22 mouse cellular contexts compared by ENCODE assay signal in the genomic region with DNA sequence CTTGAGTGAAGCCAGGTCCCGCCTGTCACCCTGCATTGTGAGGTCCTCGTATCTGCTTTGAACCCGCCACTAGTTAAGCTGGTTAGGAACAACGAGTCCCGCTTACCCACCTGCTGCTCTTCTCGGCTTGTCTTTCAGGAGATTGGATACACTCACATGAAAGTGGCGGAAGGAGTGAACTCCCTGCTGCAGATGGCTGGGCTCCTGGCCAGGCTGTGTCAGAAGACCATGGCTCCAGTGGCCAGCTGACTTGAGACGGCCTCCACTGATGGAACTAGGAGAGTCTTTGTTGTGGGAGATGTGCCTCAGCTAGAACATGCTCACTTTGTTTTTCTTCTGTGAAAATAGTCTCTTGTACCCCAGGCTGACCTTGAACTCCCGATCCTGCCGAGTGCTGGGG. TPM values are rescaled to one million over a fixed set of nuclear protein-coding genes. Genes with fewer than 3 reads are reported as not detected.
DNase-seq lines count a peak whose midpoint lies in the region; ATAC-seq lines count a peak whose summit lies in the region.
"Had no signal": no experiment of that assay in that cellular context is flagged by ENCODE, and none has a peak within 500 bp of the region (broad histone marks: within the 10 kb centered on the region; RNA-seq: fewer than 3 reads in every experiment).

No protein-coding gene starts in this region.

- no peak overlapping the region for H3K4me2 ChIP-seq in kidney, embryonic 15.5 days
- no peak overlapping the region for H3K4me2 ChIP-seq in forebrain, embryonic 13.5 days
- H3K4me2 ChIP-seq: hindbrain, embryonic 12.5 days; liver, embryonic 13.5 days; stomach, embryonic 15.5 days had no signal

- no peaks in the 10 kb centered on the region for H3K4me1 ChIP-seq in kidney, embryonic 15.5 days
- H3K4me1 ChIP-seq in forebrain, embryonic 13.5 days, result no peaks in the 10 kb centered on the region
- H3K4me1 ChIP-seq: hindbrain, embryonic 12.5 days; stomach, embryonic 15.5 days had no signal

- no peak overlapping the region for H3K9ac ChIP-seq in kidney, embryonic 15.5 days
- H3K9ac ChIP-seq in forebrain, embryonic 13.5 days, result no peak overlapping the region
- H3K9ac ChIP-seq: hindbrain, embryonic 12.5 days; liver, embryonic 13.5 days; stomach, embryonic 15.5 days had no signal

- H3K27ac ChIP-seq in kidney, embryonic 15.5 days, result no peak overlapping the region
- no peak overlapping the region; the same call in 1 of the 2 replicates for H3K27ac ChIP-seq in forebrain, embryonic 13.5 days
- H3K27ac ChIP-seq: heart, adult 2 months; hindbrain, embryonic 12.5 days; limb, embryonic 10.5 days; liver, embryonic 13.5 days; stomach, embryonic 15.5 days had no signal

- ATAC-seq in kidney, embryonic 15.5 days (replicated peaks; ENCODE audit: low FRiP score), result no peak
- ATAC-seq in forebrain, embryonic 13.5 days, result no peak
- ATAC-seq: intestine, embryonic 16.5 days had no signal

- DNase-seq in cerebellum, postnatal 14 days, result peak; percentile 49 to 69
- DNase-seq in cerebellum, postnatal 36 days, result no peak
- peak; percentile 28 to 44 for DNase-seq in kidney, postnatal 4 days
- peak; percentile 34 for DNase-seq in gastrocnemius, adult 18-20 months (ENCODE audit: low spot score)
- DNase-seq in heart, postnatal 4 days, result peak; percentile 40
- no peak for DNase-seq in ovary, postnatal 14 days (ENCODE audit: low spot score)
- DNase-seq: cerebellum, adult 8-10 months; kidney, postnatal 25 days; layer of hippocampus, postnatal 36 days; liver, embryonic 13.5 days; lung, postnatal 10 days; spleen, adult 18-20 months; thymus, postnatal 36 days had no signal

- no peaks in the 10 kb centered on the region for H3K9me3 ChIP-seq in kidney, embryonic 15.5 days (replicated peaks)
- no peaks in the 10 kb centered on the region for H3K9me3 ChIP-seq in forebrain, embryonic 13.5 days (replicated peaks)
- H3K9me3 ChIP-seq: hindbrain, embryonic 12.5 days; limb, embryonic 10.5 days; liver, embryonic 13.5 days; stomach, embryonic 15.5 days had no signal

- H3K4me3 ChIP-seq in kidney, embryonic 15.5 days (replicated peaks), result no peak overlapping the region
- no peak overlapping the region for H3K4me3 ChIP-seq in forebrain, embryonic 13.5 days
- H3K4me3 ChIP-seq: heart, adult 2 months; hindbrain, embryonic 12.5 days; limb, embryonic 10.5 days; liver, embryonic 13.5 days; stomach, embryonic 15.5 days had no signal

- no peaks in the 10 kb centered on the region for H3K27me3 ChIP-seq in kidney, embryonic 15.5 days
- no peaks in the 10 kb centered on the region for H3K27me3 ChIP-seq in forebrain, embryonic 13.5 days
- H3K27me3 ChIP-seq: hindbrain, embryonic 12.5 days; liver, embryonic 13.5 days; stomach, embryonic 15.5 days had no signal

- WGBS in kidney, embryonic 15.5 days, result 84% methylated on average over 10 of the region's 10 CpGs
- WGBS in forebrain, embryonic 13.5 days, result 85% methylated on average over 10 of the region's 10 CpGs

- H3K36me3 ChIP-seq in kidney, embryonic 15.5 days, result peaks cover 73% of the 10 kb centered on the region
- peaks cover 83% of the 10 kb centered on the region for H3K36me3 ChIP-seq in forebrain, embryonic 13.5 days (ENCODE audit: poor library complexity, severe bottlenecking)

RNA-seq across cellular contexts. Expression of a gene that starts 16.5 kb away (rescaled TPM):
- polyA plus RNA-seq in kidney, embryonic 15.5 days (2015; fragmentation: Nextera tagmentation; extraction: Ambion mirVana), result 292 and 299 TPM in 2 replicates
- total RNA-seq in gastrocnemius, adult 18-20 months (2021), result 10 to 100 TPM; 17.6 to 18.9 TPM
- total RNA-seq in heart, postnatal 4 days (2021), result 10 to 100 TPM; 75.2 to 78.2 TPM
- polyA plus RNA-seq in forebrain, embryonic 13.5 days (2015; fragmentation: Nextera tagmentation; extraction: Ambion mirVana), result 285 and 304 TPM in 2 replicates

RNA-seq across cellular contexts. Expression of a gene that starts 17.1 kb away (rescaled TPM):
- 3.2 and 3.4 TPM in 2 replicates for polyA plus RNA-seq in kidney, embryonic 15.5 days (2015; fragmentation: Nextera tagmentation; extraction: Ambion mirVana)
- under 1 TPM; 0.57 to 0.83 TPM for total RNA-seq in gastrocnemius, adult 18-20 months (2021)
- 1 to 10 TPM; 2.9 to 4.3 TPM for total RNA-seq in heart, postnatal 4 days (2021)
- 3.4 and 5.3 TPM in 2 replicates for polyA plus RNA-seq in forebrain, embryonic 13.5 days (2015; fragmentation: Nextera tagmentation; extraction: Ambion mirVana)

RNA-seq across cellular contexts. Expression of a gene that starts 37.7 kb away (rescaled TPM):
- polyA plus RNA-seq in kidney, embryonic 15.5 days (2015; fragmentation: Nextera tagmentation; extraction: Ambion mirVana), result 0.32 TPM in 2 replicates
- not detected for total RNA-seq in gastrocnemius, adult 18-20 months (2021)
- not detected for total RNA-seq in heart, postnatal 4 days (2021)
- polyA plus RNA-seq in forebrain, embryonic 13.5 days (2015; fragmentation: Nextera tagmentation; extraction: Ambion mirVana), result 0.31 and 0.52 TPM in 2 replicates
- total RNA-seq: heart, adult 2 months; megakaryocyte-erythroid progenitor cell, adult 5-6 weeks; neutrophil, adult 5-6 weeks had no signal
- polyA plus RNA-seq: heart, adult 2 months; intestine, embryonic 16.5 days; liver, embryonic 13.5 days had no signal

RNA-seq across cellular contexts. Expression of a gene that starts 41.6 kb away (rescaled TPM):
- polyA plus RNA-seq in kidney, embryonic 15.5 days (2015; fragmentation: Nextera tagmentation; extraction: Ambion mirVana), result 435 and 459 TPM in 2 replicates
- total RNA-seq in gastrocnemius, adult 18-20 months (2021), result 10 to 100 TPM; 84.8 to 94.1 TPM
- 100 to 1,000 TPM; 250 to 262 TPM for total RNA-seq in heart, postnatal 4 days (2021)
- polyA plus RNA-seq in forebrain, embryonic 13.5 days (2015; fragmentation: Nextera tagmentation; extraction: Ambion mirVana), result 402 and 441 TPM in 2 replicates

RNA-seq across cellular contexts. Expression of a gene that starts 45.5 kb away (rescaled TPM):
- polyA plus RNA-seq in kidney, embryonic 15.5 days (2015; fragmentation: Nextera tagmentation; extraction: Ambion mirVana), result 3.9 and 4.2 TPM in 2 replicates
- 1 to 10 TPM; 1.7 to 3.0 TPM for total RNA-seq in gastrocnemius, adult 18-20 months (2021)
- 10 to 100 TPM; 13.0 to 14.2 TPM for total RNA-seq in heart, postnatal 4 days (2021)
- polyA plus RNA-seq in forebrain, embryonic 13.5 days (2015; fragmentation: Nextera tagmentation; extraction: Ambion mirVana), result 9.4 and 11.4 TPM in 2 replicates

Comparison
In these comparisons a context has a peak if more than half of its experiments do, and no peak if none do; other contexts are left out.
1. DNase-seq: peak in cerebellum, postnatal 14 days (2 of 2), kidney, postnatal 4 days (2 of 2), gastrocnemius, adult 18-20 months (single experiment) and heart, postnatal 4 days (single experiment); none in cerebellum, postnatal 36 days (0 of 2) and ovary, postnatal 14 days (single experiment).